Mouse (Mus musculus): ENCODE measurements around the gene Slc12a9. TPM values are rescaled to one million over a fixed set of nuclear protein-coding genes. Genes with fewer than 3 reads are reported as not detected.

The Slc12a9 gene
- polyA plus RNA-seq, 1 experiment = 34.0 TPM

DNA sequence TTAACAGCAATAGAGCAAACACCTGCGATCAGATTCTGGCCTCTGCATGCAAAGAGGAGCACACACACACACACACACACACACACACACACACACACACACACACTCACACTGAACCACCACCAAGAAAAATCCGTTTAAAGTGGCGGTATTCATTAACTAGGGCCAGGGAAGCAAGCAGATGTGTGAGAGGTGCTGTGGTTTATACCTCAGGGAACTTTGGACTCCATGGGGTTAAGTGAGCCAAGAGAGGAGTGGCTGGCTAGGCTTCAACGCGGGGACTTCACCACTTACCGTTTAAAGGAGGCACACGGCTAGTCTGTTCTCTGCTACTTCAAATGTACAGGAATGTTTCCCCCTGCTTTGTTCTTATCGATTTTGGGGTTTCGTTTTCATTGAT lies 12.4 kb upstream of the Slc12a9 start:
- DNase-seq (ENCODE audit: low read depth) = peak; percentile 32
- no peak for TF ChIP-seq POLR2A (IDR thresholded peaks at IDR 0.05; ENCODE audit: borderline replicate concordance, extremely low read depth, insufficient read depth, insufficient read length, poor library complexity, severe bottlenecking)
- TF ChIP-seq CTCF (IDR thresholded peaks at IDR 0.05; ENCODE audit: borderline replicate concordance, extremely low read depth, insufficient read depth, insufficient read length) = no peak

DNA sequence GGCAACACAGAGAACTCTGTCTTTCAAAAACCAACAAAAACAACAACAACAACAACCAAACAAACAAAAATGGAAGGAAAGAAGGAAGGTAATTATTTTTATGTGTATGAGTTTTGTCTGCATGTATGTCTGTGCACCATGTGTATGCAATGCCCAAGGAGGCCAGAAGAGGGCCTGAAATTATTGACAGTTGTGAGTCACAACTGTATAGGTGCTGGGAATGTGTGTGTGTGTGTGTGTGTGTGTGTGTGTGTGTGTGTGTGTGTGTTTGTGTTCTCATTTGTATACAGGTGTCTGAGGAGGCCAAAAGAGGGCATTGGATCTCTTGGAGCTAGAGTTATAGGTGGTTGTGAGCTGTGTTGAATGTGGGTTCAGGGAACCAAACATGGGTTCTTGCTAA lies 10.5 kb upstream of the Slc12a9 start:
- DNase-seq (ENCODE audit: low read depth) = no peak
- TF ChIP-seq POLR2A (IDR thresholded peaks at IDR 0.05; ENCODE audit: borderline replicate concordance, extremely low read depth, insufficient read depth, insufficient read length, poor library complexity, severe bottlenecking) = no peak
- no peak for TF ChIP-seq CTCF (IDR thresholded peaks at IDR 0.05; ENCODE audit: borderline replicate concordance, extremely low read depth, insufficient read depth, insufficient read length)

DNA sequence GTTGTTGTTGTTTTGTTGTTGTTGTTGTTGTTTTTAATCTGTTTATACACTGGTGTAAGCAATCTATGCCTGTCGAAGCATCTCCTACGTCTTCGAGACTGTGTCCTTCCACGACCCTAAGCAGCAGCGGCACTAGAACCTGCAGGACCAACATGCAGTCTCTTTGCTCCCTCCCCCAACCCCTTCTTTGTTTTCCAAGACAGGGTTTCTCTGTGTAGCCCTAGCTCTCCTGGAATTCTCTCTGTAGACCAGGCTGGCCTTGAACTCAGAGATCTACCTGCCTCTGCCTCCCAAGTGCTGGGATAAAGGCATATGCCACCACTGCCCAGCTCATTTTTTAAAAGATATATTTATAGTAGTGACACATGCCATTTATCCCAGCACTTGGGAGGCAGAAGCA lies 10.0 kb upstream of the Slc12a9 start:
- DNase-seq (ENCODE audit: low read depth) = no peak
- TF ChIP-seq POLR2A (IDR thresholded peaks at IDR 0.05; ENCODE audit: borderline replicate concordance, extremely low read depth, insufficient read depth, insufficient read length, poor library complexity, severe bottlenecking) = no peak
- no peak for TF ChIP-seq CTCF (IDR thresholded peaks at IDR 0.05; ENCODE audit: borderline replicate concordance, extremely low read depth, insufficient read depth, insufficient read length)

DNA sequence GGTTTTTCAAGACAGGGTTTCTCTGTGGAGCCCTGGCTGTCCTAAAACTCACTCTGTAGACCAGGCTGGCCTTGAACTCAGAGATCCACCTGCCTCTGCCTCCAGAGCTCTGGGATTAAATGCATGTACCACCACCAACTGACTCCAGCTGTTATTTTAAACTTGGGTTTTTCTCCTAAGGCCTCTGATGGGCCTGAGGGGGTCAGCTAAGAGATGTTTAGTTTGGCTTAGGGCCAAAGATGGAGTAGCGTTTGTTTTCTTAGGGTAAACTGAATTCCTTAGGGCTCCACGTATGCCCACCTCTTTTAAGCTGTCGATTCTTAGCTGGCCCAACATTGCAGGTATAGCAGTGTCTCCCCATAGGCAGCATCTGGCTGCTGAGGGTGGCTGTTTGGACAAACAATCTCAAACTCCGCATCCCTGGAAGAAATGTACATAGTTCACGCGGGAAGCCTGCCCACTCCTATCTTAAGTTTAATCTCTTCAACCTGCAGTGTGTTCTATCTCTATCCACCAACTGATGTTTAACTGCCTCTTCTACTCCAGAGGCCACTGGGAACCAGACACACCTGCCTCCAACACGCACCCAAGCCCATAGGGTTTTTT lies 9.1 kb upstream of the Slc12a9 start:
- no peak for DNase-seq (ENCODE audit: low read depth)
- TF ChIP-seq CTCF (IDR thresholded peaks at IDR 0.05; ENCODE audit: borderline replicate concordance, extremely low read depth, insufficient read depth, insufficient read length) = no peak
- no peak for TF ChIP-seq POLR2A (IDR thresholded peaks at IDR 0.05; ENCODE audit: borderline replicate concordance, extremely low read depth, insufficient read depth, insufficient read length, poor library complexity, severe bottlenecking)

DNA sequence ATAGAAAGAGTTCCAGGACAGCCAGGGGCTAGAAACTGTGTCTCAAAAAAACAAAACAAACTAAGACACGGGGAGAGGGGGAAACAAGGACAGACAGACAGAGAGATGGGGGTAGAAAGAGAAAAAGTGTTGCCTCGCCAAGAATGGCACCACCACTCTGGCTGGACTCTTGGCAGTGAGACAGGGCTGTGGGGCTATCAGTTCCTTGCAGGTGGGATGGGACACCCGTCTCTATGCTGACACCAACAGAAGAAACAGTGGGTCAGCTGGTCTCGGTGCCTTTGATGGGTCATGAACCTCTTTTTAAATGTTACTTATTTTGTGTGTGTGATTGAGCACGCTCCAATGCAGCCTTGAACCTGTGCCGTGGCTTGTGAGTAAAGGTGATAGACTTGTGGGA lies 6.8 kb upstream of the Slc12a9 start:
- no peak for DNase-seq (ENCODE audit: low read depth)
- TF ChIP-seq CTCF (IDR thresholded peaks at IDR 0.05; ENCODE audit: borderline replicate concordance, extremely low read depth, insufficient read depth, insufficient read length) (no peak), POLR2A (IDR thresholded peaks at IDR 0.05; ENCODE audit: borderline replicate concordance, extremely low read depth, insufficient read depth, insufficient read length, poor library complexity, severe bottlenecking) (no peak)

DNA sequence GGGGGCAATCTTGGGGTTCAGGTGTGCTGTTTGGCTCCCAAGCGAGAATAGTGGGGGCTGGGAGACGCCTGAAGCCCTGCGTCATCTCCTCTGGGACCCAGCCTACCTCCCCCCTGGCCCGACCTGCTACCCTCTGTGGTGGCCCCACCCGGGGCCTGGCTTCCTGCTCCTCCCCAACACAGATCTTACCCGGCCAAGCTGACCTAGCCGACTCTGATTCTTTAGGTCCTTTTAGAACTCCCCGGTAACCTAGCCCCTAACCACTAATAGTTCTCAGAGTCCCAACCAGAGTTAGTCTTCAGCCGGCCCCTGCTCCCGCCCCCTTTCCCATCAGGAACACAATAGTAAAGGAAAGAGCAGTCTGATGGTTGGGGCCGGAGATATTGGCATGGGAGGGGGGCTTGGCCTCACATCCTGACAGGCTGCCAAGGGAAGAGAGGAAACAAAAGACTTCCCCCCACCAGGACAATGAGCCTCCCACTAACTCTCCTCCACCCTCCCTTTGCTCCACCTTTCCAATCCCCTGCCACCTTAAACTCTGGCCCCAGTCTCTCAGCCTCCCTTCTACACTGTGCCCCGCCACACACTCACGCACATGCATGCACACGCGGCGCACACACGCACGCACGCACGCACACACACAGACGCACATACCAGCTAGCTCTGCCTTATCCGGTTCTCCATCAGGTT lies 6.0 kb upstream of the Slc12a9 start:
- TF ChIP-seq CTCF (IDR thresholded peaks at IDR 0.05; ENCODE audit: borderline replicate concordance, extremely low read depth, insufficient read depth, insufficient read length) = no peak
- no peak for TF ChIP-seq POLR2A (IDR thresholded peaks at IDR 0.05; ENCODE audit: borderline replicate concordance, extremely low read depth, insufficient read depth, insufficient read length, poor library complexity, severe bottlenecking)
- peak; percentile 77 for DNase-seq (ENCODE audit: low read depth)

DNA sequence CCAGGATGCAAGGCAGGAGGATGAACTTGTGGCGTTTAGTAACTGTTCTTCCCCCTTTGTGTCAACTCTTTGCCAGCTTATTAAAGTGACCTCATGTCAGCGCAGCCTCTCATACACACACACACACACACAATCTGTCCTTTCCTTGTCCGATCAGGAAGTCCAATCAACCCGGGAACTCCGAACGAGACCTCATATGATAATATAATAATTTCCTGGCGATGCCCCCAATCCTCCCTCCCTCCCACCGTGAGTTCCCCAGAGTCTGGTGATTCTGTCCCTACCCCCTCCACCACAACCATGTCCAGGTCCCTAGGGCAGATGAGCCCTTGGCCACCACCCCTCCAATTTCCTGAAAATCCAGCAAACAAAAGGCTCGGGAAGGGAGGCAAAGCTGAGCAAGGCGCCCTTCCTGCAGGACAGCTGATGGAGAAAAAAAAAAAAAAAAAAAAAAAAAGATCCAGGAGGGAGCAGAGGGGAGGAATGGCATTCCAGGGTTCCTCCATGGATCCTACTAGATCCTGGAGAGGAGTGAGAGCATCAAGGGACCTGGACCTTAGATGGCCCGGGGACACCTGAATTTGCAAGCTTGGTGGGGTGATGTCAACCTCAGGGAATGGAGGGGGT lies 5.4 kb upstream of the Slc12a9 start:
- TF ChIP-seq CTCF (IDR thresholded peaks at IDR 0.05; ENCODE audit: borderline replicate concordance, extremely low read depth, insufficient read depth, insufficient read length) (no peak), POLR2A (IDR thresholded peaks at IDR 0.05; ENCODE audit: borderline replicate concordance, extremely low read depth, insufficient read depth, insufficient read length, poor library complexity, severe bottlenecking) (no peak)
- no peak for DNase-seq (ENCODE audit: low read depth)

DNA sequence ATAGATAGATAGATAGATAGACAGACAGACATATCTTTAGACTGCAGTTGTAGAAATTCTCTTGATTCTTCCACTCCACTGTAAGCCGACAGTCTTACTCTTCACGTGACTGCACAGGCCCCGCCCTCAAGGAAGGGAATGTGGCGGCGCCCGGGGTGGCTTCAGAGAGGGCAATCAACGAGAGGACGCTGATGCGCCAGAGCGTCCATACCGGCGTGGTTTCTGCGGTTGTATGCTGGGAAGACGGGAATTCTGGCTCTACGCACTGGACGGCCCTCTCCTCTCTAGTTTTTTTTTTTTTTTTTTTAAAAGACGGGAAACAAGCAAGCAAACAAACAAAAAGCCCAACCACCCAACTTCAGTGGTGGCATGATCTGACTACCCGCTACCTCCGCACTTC lies 4.9 kb upstream of the Slc12a9 start:
- TF ChIP-seq POLR2A (IDR thresholded peaks at IDR 0.05; ENCODE audit: borderline replicate concordance, extremely low read depth, insufficient read depth, insufficient read length, poor library complexity, severe bottlenecking) = peak; percentile 24; the same call in 1 of the 2 replicates
- no peak for TF ChIP-seq CTCF (IDR thresholded peaks at IDR 0.05; ENCODE audit: borderline replicate concordance, extremely low read depth, insufficient read depth, insufficient read length)
- peak; percentile 98 for DNase-seq (ENCODE audit: low read depth)

DNA sequence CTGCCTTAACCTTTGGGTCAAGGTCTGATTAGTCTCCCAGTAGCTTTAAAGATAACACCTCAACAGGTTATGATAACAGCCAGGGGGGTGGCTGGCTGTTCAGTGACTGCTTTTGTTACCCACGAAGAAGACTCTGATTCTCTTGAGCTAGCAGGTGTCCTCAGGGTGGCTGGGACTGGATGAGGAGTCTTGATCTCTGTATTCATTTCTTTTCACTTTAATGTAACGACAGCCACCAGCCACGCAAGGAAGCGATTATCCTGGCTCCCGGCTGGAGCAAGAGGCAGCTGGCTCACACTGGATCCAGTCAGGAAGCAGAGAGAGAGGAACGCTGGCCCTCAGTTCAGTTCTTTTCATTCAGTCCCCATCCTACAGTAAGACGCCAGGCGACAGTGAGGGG lies 3.8 kb upstream of the Slc12a9 start:
- no peak for DNase-seq (ENCODE audit: low read depth)
- no peak for TF ChIP-seq POLR2A (IDR thresholded peaks at IDR 0.05; ENCODE audit: borderline replicate concordance, extremely low read depth, insufficient read depth, insufficient read length, poor library complexity, severe bottlenecking)

DNA sequence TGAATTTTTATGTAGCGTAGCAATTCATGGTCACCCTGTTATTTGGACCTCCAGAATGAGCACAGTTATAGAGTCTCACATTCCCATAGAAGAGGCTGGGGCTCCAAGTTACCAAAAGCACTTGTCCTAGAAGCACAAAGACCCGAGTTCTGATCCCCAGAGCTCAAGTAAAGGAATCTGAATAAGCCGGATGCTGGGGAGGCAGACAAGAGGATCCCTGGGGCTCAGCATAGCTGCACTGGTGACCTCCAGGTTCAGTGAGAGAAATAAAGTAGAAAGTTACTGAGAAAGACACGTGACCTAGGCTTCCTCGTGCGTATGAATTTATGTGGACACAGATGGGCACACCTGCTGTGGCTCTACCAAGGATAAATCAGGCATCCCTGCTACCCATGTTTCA lies 1.7 kb upstream of the Slc12a9 start:
- TF ChIP-seq POLR2A (IDR thresholded peaks at IDR 0.05; ENCODE audit: borderline replicate concordance, extremely low read depth, insufficient read depth, insufficient read length, poor library complexity, severe bottlenecking) (no peak), CTCF (IDR thresholded peaks at IDR 0.05; ENCODE audit: borderline replicate concordance, extremely low read depth, insufficient read depth, insufficient read length) (no peak)
- DNase-seq (ENCODE audit: low read depth) = no peak

DNA sequence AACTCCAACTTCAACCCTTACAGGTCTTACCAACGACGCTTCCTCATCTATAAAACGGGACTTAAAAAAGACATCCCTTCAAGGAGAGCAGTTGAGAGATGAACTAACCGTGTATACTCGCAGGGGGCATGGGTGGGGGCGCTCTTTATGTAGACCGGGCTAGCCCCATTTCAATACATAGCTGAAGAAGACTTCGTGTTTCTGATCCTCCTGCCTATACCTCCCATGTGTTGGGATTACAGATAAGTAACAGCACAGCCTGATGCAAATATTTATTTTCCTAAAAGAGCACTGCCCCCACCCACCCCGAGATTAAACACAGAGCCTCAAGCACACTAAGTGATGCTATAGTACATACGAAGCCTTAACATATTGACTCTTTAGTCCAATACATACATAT lies 920 bp upstream of the Slc12a9 start:
- no peak for DNase-seq (ENCODE audit: low read depth)
- no peak for TF ChIP-seq CTCF (IDR thresholded peaks at IDR 0.05; ENCODE audit: borderline replicate concordance, extremely low read depth, insufficient read depth, insufficient read length)
- no peak for TF ChIP-seq POLR2A (IDR thresholded peaks at IDR 0.05; ENCODE audit: borderline replicate concordance, extremely low read depth, insufficient read depth, insufficient read length, poor library complexity, severe bottlenecking)
